Mouse (Mus musculus) erythroblast, embryonic 14.5 days (primary cell): ENCODE measurements around the gene Acvr1c. TPM values are rescaled to one million over a fixed set of nuclear protein-coding genes. Genes with fewer than 3 reads are reported as not detected.

Experiments
- H3K27me3 ChIP-seq: 2 replicates; pipeline ENCODE4 v1.6.1; 2012; ENCODE audit warnings: inconsistent platforms; ENCODE audit not compliant: control insufficient read depth
- H3K36me3 ChIP-seq: 2 replicates; pipeline ENCODE4 v1.6.1; 2012; ENCODE audit warnings: mild to moderate bottlenecking, inconsistent platforms; ENCODE audit not compliant: control insufficient read depth
- H3K4me1 ChIP-seq: 2 replicates; pipeline ENCODE4 v1.6.1; 2012; ENCODE audit warnings: inconsistent platforms; ENCODE audit not compliant: control insufficient read depth
- H3K4me3 ChIP-seq: replicated peaks from 2 replicates; pipeline ENCODE3; 2012; ENCODE audit warnings: moderate library complexity, mild to moderate bottlenecking, inconsistent platforms
- H3K9me3 ChIP-seq: 2 replicates; pipeline ENCODE4 v1.6.1; 2012; ENCODE audit warnings: low read length, inconsistent platforms, mixed read lengths; ENCODE audit not compliant: control insufficient read depth
- GATA1 ChIP-seq: IDR thresholded peaks from 2 replicates; pipeline ENCODE4 v1.6.1; 2012; ENCODE audit warnings: low read length, inconsistent platforms, mixed read lengths
- TAL1 ChIP-seq: IDR thresholded peaks from 3 replicates; pipeline ENCODE4 v1.6.1; 2012; ENCODE audit warnings: low read length, inconsistent platforms, mixed read lengths
- polyA plus RNA-seq: library from polyadenylated mRNA; stranded (reverse); fragments of >175 nt; gene quantifications from 2 replicates; pipeline ENCODE4 v1.2.3, GENCODE M21; 2012

Acvr1c gene
- polyA plus RNA-seq, 1 experiment: not detected

- no peaks in the 10 kb centered on the region for H3K4me1 ChIP-seq
- H3K4me3 ChIP-seq: peak overlapping the region; percentile 28
- TF ChIP-seq GATA1 (no peak), TAL1 (no peak)
- H3K9me3 ChIP-seq: no peaks in the 10 kb centered on the region
- no peaks in the 10 kb centered on the region for H3K36me3 ChIP-seq
- H3K27me3 ChIP-seq: peaks cover 18% of the 10 kb centered on the region
Observed at GRCm38 (mm10) chr2:58357068-58357413, 654 bp downstream of the Acvr1c start.

- H3K9me3 ChIP-seq: no peaks in the 10 kb centered on the region
- H3K4me3 ChIP-seq: no peak overlapping the region
- H3K36me3 ChIP-seq: no peaks in the 10 kb centered on the region
- peaks cover 18% of the 10 kb centered on the region for H3K27me3 ChIP-seq
- TF ChIP-seq GATA1: no peak
- no peak for TF ChIP-seq TAL1
- H3K4me1 ChIP-seq: no peaks in the 10 kb centered on the region
Observed at GRCm38 (mm10) chr2:58354389-58354788, 3.3 kb downstream of the Acvr1c start.

- no peaks in the 10 kb centered on the region for H3K4me1 ChIP-seq
- H3K4me3 ChIP-seq: no peak overlapping the region
- peaks cover 14% of the 10 kb centered on the region for H3K27me3 ChIP-seq
- H3K36me3 ChIP-seq: no peaks in the 10 kb centered on the region
- TF ChIP-seq GATA1: no peak
- no peak for TF ChIP-seq TAL1
- no peaks in the 10 kb centered on the region for H3K9me3 ChIP-seq
Observed at GRCm38 (mm10) chr2:58352846-58353245, 4.8 kb downstream of the Acvr1c start.

- TF ChIP-seq GATA1 (no peak), TAL1 (no peak)
- H3K36me3 ChIP-seq: no peaks in the 10 kb centered on the region
- no peaks in the 10 kb centered on the region for H3K4me1 ChIP-seq
- H3K27me3 ChIP-seq: no peaks in the 10 kb centered on the region
- H3K9me3 ChIP-seq: no peaks in the 10 kb centered on the region
- no peak overlapping the region for H3K4me3 ChIP-seq
Observed at GRCm38 (mm10) chr2:58350657-58351056, 7.0 kb downstream of the Acvr1c start.

GRCm38 (mm10) chr2:58336730-58337129, 21.0 kb downstream of the Acvr1c start:
- H3K36me3 ChIP-seq: no peaks in the 10 kb centered on the region
- peaks cover 3% of the 10 kb centered on the region; the same call in 1 of the 2 replicates for H3K9me3 ChIP-seq
- no peaks in the 10 kb centered on the region for H3K27me3 ChIP-seq
- TF ChIP-seq TAL1: no peak
- TF ChIP-seq GATA1: no peak
- no peak overlapping the region for H3K4me3 ChIP-seq
- H3K4me1 ChIP-seq: no peaks in the 10 kb centered on the region

GRCm38 (mm10) chr2:58329589-58329988, 28.1 kb downstream of the Acvr1c start:
- no peaks in the 10 kb centered on the region for H3K4me1 ChIP-seq
- TF ChIP-seq TAL1 (no peak), GATA1 (no peak)
- no peaks in the 10 kb centered on the region for H3K36me3 ChIP-seq
- no peaks in the 10 kb centered on the region for H3K27me3 ChIP-seq
- no peaks in the 10 kb centered on the region for H3K9me3 ChIP-seq
- no peak overlapping the region for H3K4me3 ChIP-seq

GRCm38 (mm10) chr2:58324118-58324901, 33.4 kb downstream of the Acvr1c start:
- Histone ChIP-seq H3K4me3 (no peak overlapping the region), H3K4me1 (no peaks in the 10 kb centered on the region), H3K9me3 (no peaks in the 10 kb centered on the region), H3K36me3 (no peaks in the 10 kb centered on the region), H3K27me3 (no peaks in the 10 kb centered on the region)
- TF ChIP-seq GATA1 (no peak), TAL1 (no peak)

- Histone ChIP-seq H3K9me3 (no peaks in the 10 kb centered on the region), H3K4me1 (no peaks in the 10 kb centered on the region), H3K4me3 (no peak overlapping the region), H3K36me3 (no peaks in the 10 kb centered on the region), H3K27me3 (no peaks in the 10 kb centered on the region)
- TF ChIP-seq TAL1: no peak
- no peak for TF ChIP-seq GATA1
Observed at GRCm38 (mm10) chr2:58323274-58323673, 34.4 kb downstream of the Acvr1c start.

GRCm38 (mm10) chr2:58316186-58316585, 41.5 kb downstream of the Acvr1c start:
- Histone ChIP-seq H3K4me3 (no peak overlapping the region), H3K36me3 (no peaks in the 10 kb centered on the region), H3K27me3 (no peaks in the 10 kb centered on the region), H3K4me1 (no peaks in the 10 kb centered on the region), H3K9me3 (no peaks in the 10 kb centered on the region)
- TF ChIP-seq TAL1 (no peak), GATA1 (no peak)

- TF ChIP-seq TAL1: no peak
- H3K27me3 ChIP-seq: no peaks in the 10 kb centered on the region
- H3K36me3 ChIP-seq: no peaks in the 10 kb centered on the region
- H3K4me1 ChIP-seq: no peaks in the 10 kb centered on the region
- H3K4me3 ChIP-seq: no peak overlapping the region
- H3K9me3 ChIP-seq: no peaks in the 10 kb centered on the region
Observed at GRCm38 (mm10) chr2:58309695-58310094, 48.0 kb downstream of the Acvr1c start.
